Mouse (Mus musculus) heart, adult 18-20 months (tissue): ENCODE data around the gene Zdhhc11. TPM values are rescaled to one million over a fixed set of nuclear protein-coding genes. Genes with fewer than 3 reads are reported as not detected.
A peak's percentile ranks its signal among the peaks of the same experiment; 100 is the strongest.

ENCODE experiments used
- DNase-seq, 2 experiments: peaks; one replicate each; pipeline ENCODE4 v3.0.0; 2021 to 2022; ENCODE audit warnings: mixed read lengths in 1 of 2
- long read RNA-seq, 2 experiments: library from polyadenylated mRNA; stranded (forward); transcript quantifications; one replicate each; pipeline ENCODE4 v2.0.0; 2021
- total RNA-seq, 2 experiments: library from RNA; stranded (reverse); gene quantifications; 2 replicates each; pipeline ENCODE4 v1.2.3; 2021

Zdhhc11 gene
- not detected for total RNA-seq
- long read RNA-seq, experiment 1: 0 reads
- long read RNA-seq, experiment 2: 0 reads

- no peak for DNase-seq
These were observed at the start of gene Zdhhc11 for GRCm38 (mm10) chr13:73963551-73963950. TSS of gene Zdhhc11 (plus strand) at chr13:73963851.

- no peak for DNase-seq
These were observed 31.4 kb upstream of the Zdhhc11 start for GRCm38 (mm10) chr13:73932201-73932600.

- no peak for DNase-seq
These were observed 26.7 kb upstream of the Zdhhc11 start for GRCm38 (mm10) chr13:73936938-73937320.

- peak; percentile 93 to 96 for DNase-seq
These were observed 26.1 kb upstream of the Zdhhc11 start, which contains the start of the genes Trip13 and Brd9 for GRCm38 (mm10) chr13:73937321-73938176. TSS of gene Trip13 (minus strand) at chr13:73937784. TSS of gene Brd9 (plus strand) at chr13:73937811.

GRCm38 (mm10) chr13:73938177-73938560 lies 25.5 kb upstream of the Zdhhc11 start:
- DNase-seq: no peak

GRCm38 (mm10) chr13:73939101-73939500 lies 24.6 kb upstream of the Zdhhc11 start:
- DNase-seq: no peak

- DNase-seq: no peak
These were observed 19.0 kb upstream of the Zdhhc11 start for GRCm38 (mm10) chr13:73944606-73945005.

- DNase-seq: no peak
These were observed 10.0 kb upstream of the Zdhhc11 start for GRCm38 (mm10) chr13:73953551-73954130.

GRCm38 (mm10) chr13:73954666-73955065 lies 9.0 kb upstream of the Zdhhc11 start:
- no peak for DNase-seq

- no peak for DNase-seq
These were observed 8.1 kb upstream of the Zdhhc11 start for GRCm38 (mm10) chr13:73955531-73955930.

- no peak for DNase-seq
These were observed 3.5 kb upstream of the Zdhhc11 start for GRCm38 (mm10) chr13:73960117-73960652.

GRCm38 (mm10) chr13:73961177-73961576 lies 2.5 kb upstream of the Zdhhc11 start:
- DNase-seq: no peak

GRCm38 (mm10) chr13:73970545-73971448 lies 7.1 kb downstream of the Zdhhc11 start:
- DNase-seq: peak; percentile 94 to 98

- DNase-seq: no peak
These were observed 10.9 kb downstream of the Zdhhc11 start for GRCm38 (mm10) chr13:73974523-73974922.

- no peak for DNase-seq
These were observed 13.3 kb downstream of the Zdhhc11 start for GRCm38 (mm10) chr13:73976935-73977334.

GRCm38 (mm10) chr13:73990325-73990724 lies 26.7 kb downstream of the Zdhhc11 start:
- DNase-seq: no peak

GRCm38 (mm10) chr13:73990761-73991160 lies 27.1 kb downstream of the Zdhhc11 start:
- no peak for DNase-seq

GRCm38 (mm10) chr13:73991267-73991666 lies 27.6 kb downstream of the Zdhhc11 start:
- DNase-seq: peak; percentile 32 to 74

- no peak for DNase-seq
These were observed 32.8 kb downstream of the Zdhhc11 start for GRCm38 (mm10) chr13:73996456-73996855.

- no peak for DNase-seq
These were observed 36.9 kb downstream of the Zdhhc11 start for GRCm38 (mm10) chr13:74000519-74000918.

- DNase-seq: no peak
These were observed 37.3 kb downstream of the Zdhhc11 start for GRCm38 (mm10) chr13:74000961-74001360.

GRCm38 (mm10) chr13:74001492-74001891 lies 37.8 kb downstream of the Zdhhc11 start:
- DNase-seq: no peak
